Mouse (Mus musculus) kidney, adult 11 months (tissue): ENCODE results near the gene Isg20l2.
"Not testable (repeated sequence)": the region's sequence is repeated elsewhere in the genome, so short reads cannot be mapped to it uniquely, and the experiment has no call there.

Source experiments
- DNase-seq: peaks from one replicate; pipeline ENCODE4 v3.0.0; 2022

Isg20l2 gene

DNA sequence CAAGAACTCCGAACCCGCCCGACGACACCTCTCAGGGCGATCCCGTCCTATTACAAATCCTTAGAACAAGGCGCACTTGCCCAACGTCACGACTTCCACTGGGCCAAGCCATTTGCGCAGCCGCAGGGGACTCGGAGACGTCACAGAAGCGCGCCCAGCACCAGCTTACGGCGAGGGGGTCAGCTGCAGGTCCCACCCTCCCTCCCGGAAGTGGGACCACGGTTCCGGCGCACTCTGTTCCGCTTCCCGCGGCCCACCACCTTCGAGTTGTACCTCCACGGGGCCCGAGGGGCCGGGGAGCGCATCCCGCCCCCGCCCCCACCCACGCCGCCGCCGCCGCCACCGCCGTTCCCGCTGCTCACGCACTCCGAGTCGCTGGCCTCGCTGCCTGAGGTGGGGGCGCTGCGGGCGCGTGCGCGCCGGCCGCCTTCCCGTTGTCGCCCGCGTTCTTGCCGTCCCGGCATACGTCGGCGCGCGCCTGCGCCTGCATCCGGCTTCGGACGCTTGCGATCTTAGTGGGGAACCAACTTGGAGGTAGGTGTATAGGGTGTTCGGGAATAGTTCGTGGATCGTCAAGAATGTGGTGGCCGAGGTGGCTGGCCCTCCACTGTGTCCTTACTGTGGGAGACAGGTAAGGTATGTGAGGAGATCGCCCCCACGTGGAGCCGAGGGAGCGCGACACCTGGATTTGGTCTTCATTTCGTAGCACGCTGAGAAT is at the start of gene Isg20l2, which contains the start of gene Rrnad1:
Gene Isg20l2 (plus strand): TSS at position 237 of the 718 bp plus-strand sequence.
Gene Rrnad1 (minus strand): TSS at position 640 of the 718 bp plus-strand sequence.
- peak; percentile 96 for DNase-seq

- DNase-seq: no peak
Observed at GRCm38 (mm10) chr3:87884291-87884690, 45.8 kb upstream of the Isg20l2 start.

DNA sequence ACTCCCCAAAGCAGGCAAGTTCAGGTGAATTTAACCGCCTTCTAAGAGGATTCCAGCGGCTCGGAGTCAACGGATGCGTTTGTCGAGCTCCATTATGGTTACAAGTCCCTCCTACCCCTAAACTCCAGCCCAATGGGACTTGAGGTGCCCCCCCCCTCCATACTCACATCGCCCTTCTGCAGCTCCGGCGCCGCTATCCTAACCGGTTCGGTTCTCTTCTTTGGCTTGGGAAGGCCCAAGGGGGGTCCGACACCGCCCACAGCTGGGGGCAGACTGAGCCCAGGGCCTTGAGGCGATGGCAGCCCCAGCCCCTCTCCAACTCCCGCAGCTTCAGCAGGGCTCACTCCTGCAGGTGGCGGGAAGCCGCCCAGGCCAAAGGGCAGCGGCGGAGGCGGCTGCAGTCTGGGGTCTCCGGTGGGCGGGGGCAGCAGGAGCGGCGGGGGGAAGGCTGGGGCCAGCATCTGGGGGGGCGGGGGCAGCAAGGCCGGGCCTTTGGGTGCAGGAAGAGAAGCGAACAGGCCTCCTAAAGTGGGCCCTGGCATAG is 45.3 kb upstream of the Isg20l2 start:
- peak; percentile 46 for DNase-seq

DNA sequence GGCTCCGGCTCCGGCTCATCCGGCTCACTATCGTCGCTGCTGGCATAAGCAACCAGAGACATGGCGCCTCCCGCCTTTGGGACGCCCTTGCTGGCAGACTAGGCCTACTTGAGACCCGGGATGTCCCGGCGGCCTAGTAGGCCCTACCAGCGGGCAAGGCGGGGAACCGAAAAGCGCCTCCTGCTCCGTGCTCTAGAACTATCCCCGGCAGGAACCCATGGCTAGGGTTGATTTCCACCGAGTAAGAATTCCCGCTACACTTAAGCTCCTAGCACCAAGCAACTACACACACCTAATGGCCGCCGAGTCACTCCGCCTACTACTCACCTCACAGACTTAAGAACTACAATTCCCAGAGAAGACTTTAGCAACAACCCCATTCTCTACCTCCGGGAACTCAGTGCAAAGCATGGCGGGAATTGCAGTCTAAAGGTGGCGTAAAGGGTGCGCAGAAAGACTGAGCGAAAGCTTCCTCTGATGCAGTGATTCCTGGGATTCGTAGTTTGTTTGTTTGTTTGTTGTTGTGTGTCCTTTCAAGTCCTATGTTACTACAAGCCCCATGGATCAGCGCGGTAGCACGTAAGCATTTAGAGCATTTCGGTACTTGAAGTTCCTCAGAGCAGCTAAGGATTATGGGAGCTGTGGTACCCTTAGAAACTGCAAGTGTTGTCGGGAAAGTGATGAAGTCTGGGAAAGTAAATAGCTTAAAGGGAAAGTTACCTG is 44.7 kb upstream of the Isg20l2 start, which contains the start of gene Prcc:
Gene Prcc (minus strand): TSS at position 328 of the 723 bp plus-strand sequence.
- DNase-seq: peak; percentile 99

DNA sequence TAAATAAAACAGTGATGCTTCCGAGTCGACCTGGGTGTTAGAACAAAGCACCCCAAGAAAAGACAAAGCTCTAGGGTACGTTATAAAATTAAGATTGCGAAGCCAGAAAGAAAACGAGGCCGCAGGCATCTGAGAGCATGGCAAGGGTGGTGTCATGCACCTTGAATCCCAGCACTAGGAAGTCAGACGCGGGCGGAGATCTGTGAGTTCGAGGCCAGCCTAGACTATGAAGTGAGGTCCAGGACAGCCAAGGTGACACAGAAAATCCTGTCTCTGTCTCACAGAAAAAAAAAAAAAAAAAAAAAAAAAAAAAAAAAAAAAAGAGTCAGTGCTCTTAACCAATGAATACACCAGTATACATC is 44.1 kb upstream of the Isg20l2 start:
- no peak for DNase-seq

GRCm38 (mm10) chr3:87886416-87886815 is 43.7 kb upstream of the Isg20l2 start:
- peak; percentile 33 for DNase-seq

- DNase-seq: not testable (repeated sequence)
Observed at GRCm38 (mm10) chr3:87887400-87887799, 42.7 kb upstream of the Isg20l2 start.

DNA sequence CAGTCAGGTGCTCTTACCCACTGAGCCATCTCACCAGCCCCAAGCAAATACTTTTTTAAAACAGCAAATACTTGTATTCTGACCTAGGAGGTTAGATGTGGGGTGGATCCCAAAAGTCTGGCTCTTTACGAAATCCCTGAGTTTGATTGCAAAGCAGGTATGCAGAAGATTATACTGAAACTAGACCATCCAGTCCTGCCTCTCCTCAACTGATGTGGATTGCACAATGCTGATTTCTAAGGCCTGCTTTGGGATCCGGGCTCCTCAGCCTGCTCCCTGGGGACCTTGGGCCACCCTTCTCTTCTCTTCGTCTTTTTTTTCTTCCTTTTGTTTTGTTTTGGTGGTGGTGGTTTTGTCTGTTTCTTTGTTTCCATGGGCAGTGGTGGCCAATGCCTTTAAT is 38.6 kb upstream of the Isg20l2 start:
- DNase-seq: no peak

GRCm38 (mm10) chr3:87893367-87893905 is 36.7 kb upstream of the Isg20l2 start:
- no peak for DNase-seq

DNA sequence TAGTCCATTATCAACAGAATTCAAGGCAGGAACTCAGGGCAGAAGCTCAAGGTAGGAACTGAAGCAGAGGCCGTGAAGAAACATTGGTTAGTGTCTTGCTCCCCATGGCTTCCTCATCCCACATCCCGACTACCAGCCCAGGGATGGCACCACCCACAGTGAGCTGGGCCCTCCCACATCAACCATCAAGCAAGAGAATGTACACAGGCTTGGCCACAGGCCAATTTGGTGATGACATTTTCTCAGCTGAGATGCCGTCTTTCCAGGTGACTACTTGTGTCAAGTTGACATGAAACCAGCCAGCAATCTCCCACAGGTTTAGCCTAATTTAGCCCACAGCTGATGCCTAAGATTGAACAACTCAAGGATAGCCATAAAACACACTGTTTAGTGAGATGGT is 30.8 kb upstream of the Isg20l2 start:
- no peak for DNase-seq

DNA sequence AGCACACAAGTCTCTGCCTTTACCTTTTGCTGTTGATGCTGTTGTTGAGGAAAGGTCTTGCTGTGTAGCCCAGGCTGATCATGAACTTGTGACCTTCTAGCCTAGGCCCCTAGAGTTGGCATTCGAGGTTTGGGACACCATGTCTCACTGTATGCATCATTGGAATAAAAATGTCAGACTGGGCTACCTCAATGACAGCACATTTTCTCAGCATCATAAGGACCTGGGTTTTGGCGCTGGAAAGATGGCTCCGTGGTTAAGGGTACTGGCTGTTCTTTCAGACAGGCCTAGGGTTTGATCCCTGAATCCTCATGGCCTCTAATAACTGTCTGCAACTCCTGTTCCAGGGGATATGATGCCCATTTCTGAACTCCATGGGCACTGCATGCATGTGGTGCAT is 30.3 kb upstream of the Isg20l2 start:
- DNase-seq: no peak

- DNase-seq: no peak
Observed at GRCm38 (mm10) chr3:87901036-87901624, 29.0 kb upstream of the Isg20l2 start.

DNA sequence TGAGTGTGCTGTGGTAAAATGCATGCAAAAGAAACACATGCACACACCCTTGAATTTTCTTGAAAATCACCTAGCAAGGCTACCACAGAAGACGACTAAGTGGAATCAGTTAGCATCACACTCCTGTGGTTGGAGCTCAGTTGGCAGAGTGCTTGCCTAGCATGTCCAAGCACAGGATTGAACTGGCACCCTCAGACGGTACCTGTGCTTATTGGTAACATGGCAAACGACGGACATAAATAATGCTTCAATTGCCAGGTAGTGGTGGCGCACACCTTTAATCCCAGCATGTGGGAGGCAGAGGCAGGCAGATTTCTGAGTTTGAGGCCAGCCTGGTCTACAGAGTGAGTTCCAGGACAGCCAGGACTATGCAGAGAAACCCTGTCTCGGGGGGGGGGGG is 28.2 kb upstream of the Isg20l2 start:
- DNase-seq: not testable (repeated sequence)

GRCm38 (mm10) chr3:87903821-87904220 is 26.3 kb upstream of the Isg20l2 start:
- no peak for DNase-seq

- DNase-seq: peak; percentile 97
Observed at GRCm38 (mm10) chr3:87905880-87906485, 24.1 kb upstream of the Isg20l2 start, which contains the start of gene Hdgf. Gene Hdgf, plus strand, starts transcription at chr3:87906321.

- peak; percentile 68 for DNase-seq
Observed at GRCm38 (mm10) chr3:87906601-87906980, 23.5 kb upstream of the Isg20l2 start.

GRCm38 (mm10) chr3:87906981-87907857 is 22.9 kb upstream of the Isg20l2 start:
- peak; percentile 51 for DNase-seq

- DNase-seq: peak; percentile 61
Observed at GRCm38 (mm10) chr3:87907906-87908305, 22.2 kb upstream of the Isg20l2 start.

DNA sequence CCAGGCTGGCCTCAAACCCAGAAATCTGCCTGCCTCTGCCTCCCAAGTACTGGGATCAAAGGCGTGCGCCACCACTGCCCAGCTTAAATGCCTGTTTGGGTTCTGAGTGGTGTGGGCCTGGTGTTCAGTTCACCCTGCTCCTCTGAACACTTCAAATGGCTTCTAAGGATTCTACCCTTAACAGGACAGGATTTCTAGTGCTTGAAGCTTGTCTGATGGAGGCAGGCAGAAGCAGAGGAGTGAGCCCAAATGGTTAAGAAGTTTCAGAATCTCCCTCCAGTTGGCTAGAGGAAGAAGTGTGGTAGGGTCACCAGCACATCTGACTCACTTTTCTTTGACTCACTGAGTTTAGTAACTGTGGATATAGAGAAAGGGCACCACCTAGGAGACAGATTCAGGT is 20.7 kb upstream of the Isg20l2 start:
- peak; percentile 6 for DNase-seq

- DNase-seq: peak; percentile 24
Observed at GRCm38 (mm10) chr3:87909874-87910273, 20.2 kb upstream of the Isg20l2 start.

GRCm38 (mm10) chr3:87910573-87911141 is 19.5 kb upstream of the Isg20l2 start:
- DNase-seq: peak; percentile 94
